In the genomic region with DNA sequence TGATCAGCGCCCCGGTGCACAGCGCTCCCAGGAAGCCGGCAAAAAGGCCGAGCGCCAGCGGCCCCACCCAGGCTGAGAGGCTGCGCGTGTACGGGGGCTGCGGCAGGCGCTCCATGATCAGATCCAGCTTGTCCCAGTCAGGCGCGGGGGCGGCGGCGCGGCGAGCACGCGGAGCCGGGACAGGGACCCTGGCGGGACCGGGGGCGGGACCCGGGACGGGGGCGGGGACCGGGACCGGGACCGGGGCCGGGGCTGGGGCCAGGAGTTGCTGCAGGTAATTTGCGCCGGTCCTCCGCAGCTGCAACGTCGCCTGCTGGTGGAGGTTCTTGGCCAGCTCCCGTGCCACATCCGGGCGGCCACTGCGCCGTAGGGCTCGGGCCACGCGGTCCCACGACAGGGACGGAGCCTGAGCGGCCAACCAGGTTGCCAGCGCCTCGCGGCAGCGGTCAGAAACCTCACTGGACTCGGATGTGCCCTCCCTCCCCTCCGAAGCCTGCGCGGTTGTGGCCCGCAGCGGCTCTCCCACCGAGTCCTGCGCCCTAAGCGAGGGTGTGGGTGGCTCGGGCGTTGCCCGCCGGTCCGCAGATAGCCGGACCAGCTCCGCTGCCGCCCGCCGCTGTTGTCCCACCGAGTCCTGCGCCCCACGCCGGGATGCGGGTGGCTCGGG, we compare ENCODE assay signal across 8 mouse cellular contexts. TPM values are rescaled to one million over a fixed set of nuclear protein-coding genes. Genes with fewer than 3 reads are reported as not detected.
DNase-seq lines count a peak whose midpoint lies in the region; ATAC-seq lines count a peak whose summit lies in the region.
"Had no signal": no experiment of that assay in that cellular context is flagged by ENCODE, and none has a peak within 500 bp of the region (broad histone marks: within the 10 kb centered on the region; RNA-seq: fewer than 3 reads in every experiment).

No protein-coding gene starts in this region.

- no peaks in the 10 kb centered on the region for H3K36me3 ChIP-seq in forebrain, embryonic 12.5 days (replicated peaks)
- H3K36me3 ChIP-seq in limb, embryonic 12.5 days = peaks cover 21% of the 10 kb centered on the region; the same call in 1 of the 2 replicates

- H3K4me3 ChIP-seq in forebrain, embryonic 12.5 days (replicated peaks) = peak overlapping the region; percentile 51
- H3K4me3 ChIP-seq in limb, embryonic 12.5 days (replicated peaks) = peak overlapping the region; percentile 61

- no peak overlapping the region for H3K27ac ChIP-seq in forebrain, embryonic 12.5 days
- no peak overlapping the region for H3K27ac ChIP-seq in limb, embryonic 12.5 days
- H3K27ac ChIP-seq: macrophage had no signal

- WGBS in forebrain, embryonic 12.5 days = under 1% methylated on average over 71 of the region's 77 CpGs
- 1% methylated on average over 76 of the region's 77 CpGs for WGBS in limb, embryonic 12.5 days

- H3K4me1 ChIP-seq in forebrain, embryonic 12.5 days = peaks cover 19% of the 10 kb centered on the region
- H3K4me1 ChIP-seq in limb, embryonic 12.5 days (replicated peaks) = peaks cover 21% of the 10 kb centered on the region

- H3K9me3 ChIP-seq in forebrain, embryonic 12.5 days = no peaks in the 10 kb centered on the region
- H3K9me3 ChIP-seq in limb, embryonic 12.5 days = no peaks in the 10 kb centered on the region

- DNase-seq in urinary bladder, adult 18-20 months (ENCODE audit: low spot score in 2 of 2) = peak; percentile 48 to 57
- no peak for DNase-seq in urinary bladder, postnatal 10 days (ENCODE audit: low spot score)
- peak; percentile 56 for DNase-seq in heart, postnatal 4 days
- DNase-seq in neural tube, embryonic 10.5 days (ENCODE audit: extremely low spot score, low spot score) = peak; percentile 75
- DNase-seq in urinary bladder, postnatal 4 days (ENCODE audit: low spot score in 2 of 2) = peak; percentile 57 to 71

- H3K4me2 ChIP-seq in forebrain, embryonic 12.5 days = peak overlapping the region; percentile 91
- peak overlapping the region; percentile 99 for H3K4me2 ChIP-seq in limb, embryonic 12.5 days

- peaks cover 91% of the 10 kb centered on the region for H3K27me3 ChIP-seq in forebrain, embryonic 12.5 days
- peaks cover 90% of the 10 kb centered on the region for H3K27me3 ChIP-seq in limb, embryonic 12.5 days

- H3K9ac ChIP-seq in forebrain, embryonic 12.5 days = peak overlapping the region; percentile 58
- H3K9ac ChIP-seq in limb, embryonic 12.5 days (replicated peaks) = peak overlapping the region; percentile 66

- peak; percentile 53 for ATAC-seq in forebrain, embryonic 12.5 days (ENCODE audit: low FRiP score)
- ATAC-seq in limb, embryonic 12.5 days (ENCODE audit: insufficient number of reproducible peaks, insufficient read depth, low FRiP score, low TSS enrichment, low read depth) = peak; percentile 33; the same call in 1 of the 2 replicates

RNA-seq across cellular contexts. Expression of gene Gm47841, which starts 0.5 kb away (rescaled TPM):
- not detected in 2 replicates for polyA plus RNA-seq in forebrain, embryonic 12.5 days (2016; fragmentation: Nextera tagmentation; extraction: Ambion mirVana)
- total RNA-seq in heart, postnatal 4 days (2021) = under 1 TPM; 0.26 to 0.68 TPM
- not detected in 2 replicates for polyA plus RNA-seq in limb, embryonic 12.5 days (2016; fragmentation: Nextera tagmentation; extraction: Ambion mirVana)
- polyA plus RNA-seq: macrophage had no signal

RNA-seq across cellular contexts. Expression of gene Fignl2, which starts 31.7 kb away (rescaled TPM):
- polyA plus RNA-seq in forebrain, embryonic 12.5 days (2016; fragmentation: Nextera tagmentation; extraction: Ambion mirVana) = 0.21 and 0.22 TPM in 2 replicates
- 1 to 10 TPM; 3.2 to 4.2 TPM for total RNA-seq in heart, postnatal 4 days (2021)
- polyA plus RNA-seq in limb, embryonic 12.5 days (2016; fragmentation: Nextera tagmentation; extraction: Ambion mirVana) = 0.38 and 0.56 TPM in 2 replicates
